Mouse (Mus musculus) CH12.LX (cell line): Measurements from ENCODE around the gene Tial1. TPM values are rescaled to one million over a fixed set of nuclear protein-coding genes. Genes with fewer than 3 reads are reported as not detected.

Experiments
- DNase-seq: peaks from one replicate; pipeline ENCODE4 v3.0.0-alpha.2; 2013; ENCODE audit errors: extremely low read depth
- H3K27ac ChIP-seq: 2 replicates; pipeline ENCODE4 v1.5.1; 2012; ENCODE audit warnings: low read depth, mild to moderate bottlenecking, control low read depth, moderate library complexity; ENCODE audit not compliant: insufficient read depth
- H3K27me3 ChIP-seq: replicated peaks from 2 replicates; pipeline ENCODE3; 2012; ENCODE audit warnings: inconsistent platforms
- H3K36me3 ChIP-seq, 2 experiments: replicated peaks in 1 of 2; 2 replicates each; pipeline versions ENCODE3 to v1.6.1; 2012; ENCODE audit warnings: inconsistent platforms in 1 of 2, low read length in 1 of 2, mild to moderate bottlenecking in 1 of 2, mixed read lengths in 1 of 2, moderate library complexity in 1 of 2; ENCODE audit not compliant: control insufficient read depth in 1 of 2, insufficient read depth in 1 of 2
- H3K4me1 ChIP-seq, 2 experiments: 2 replicates each; pipeline ENCODE4 v1.6.1; 2012; ENCODE audit warnings: inconsistent platforms in 1 of 2, moderate library complexity in 1 of 2; ENCODE audit not compliant: insufficient read depth in 2 of 2, control insufficient read depth in 1 of 2
- H3K4me2 ChIP-seq: 2 replicates; pipeline ENCODE4 v1.6.1; 2012; ENCODE audit warnings: low read depth, mild to moderate bottlenecking, control low read depth; ENCODE audit not compliant: poor library complexity, insufficient read depth, severe bottlenecking
- H3K4me3 ChIP-seq, 3 experiments: fragments of 150-350 bp in 1 of 3; sonication (generic) in 1 of 3; replicated peaks in 1 of 3; 2 replicates each; pipeline versions ENCODE3 to v1.5.1; 2011 to 2012; ENCODE audit warnings: low read depth in 2 of 3, low read length in 2 of 3, mild to moderate bottlenecking in 2 of 3, moderate library complexity in 2 of 3, control low read depth in 1 of 3, improper control_type of control experiment in 1 of 3, inconsistent platforms in 1 of 3, mixed read lengths in 1 of 3; ENCODE audit not compliant: poor library complexity in 1 of 3
- H3K79me2 ChIP-seq: replicated peaks from 2 replicates; pipeline ENCODE4 v1.6.1; 2012; ENCODE audit warnings: mild to moderate bottlenecking, moderate library complexity; ENCODE audit not compliant: control insufficient read depth, poor library complexity, insufficient read depth, severe bottlenecking; ENCODE audit errors: extremely low read depth
- H3K9ac ChIP-seq: 2 replicates; pipeline ENCODE4 v1.6.1; 2012; ENCODE audit warnings: low read depth, mild to moderate bottlenecking, control low read depth, moderate library complexity; ENCODE audit not compliant: insufficient read depth
- H3K9me3 ChIP-seq: replicated peaks from 2 replicates; pipeline ENCODE3; 2012; ENCODE audit warnings: low read length, inconsistent platforms, mixed read lengths
- CHD1 ChIP-seq: IDR thresholded peaks from 2 replicates; pipeline ENCODE4 v1.6.1; 2012; ENCODE audit warnings: low read depth, low read length, improper control_type of control experiment, inconsistent platforms
- CTCF ChIP-seq, 2 experiments: IDR thresholded peaks in 1 of 2; conservative IDR thresholded peaks in 1 of 2; 2 replicates each; pipeline ENCODE4 v1.5.1; 2011 to 2012; ENCODE audit warnings: low read depth in 2 of 2, low read length in 2 of 2, improper control_type of control experiment in 1 of 2, inconsistent platforms in 1 of 2, mild to moderate bottlenecking in 1 of 2, moderate library complexity in 1 of 2
- E2F4 ChIP-seq: IDR thresholded peaks from 2 replicates; pipeline ENCODE4 v1.6.1; 2011; ENCODE audit warnings: low read depth, low read length, improper control_type of control experiment; ENCODE audit not compliant: insufficient replicate concordance
- ELF1 ChIP-seq: IDR thresholded peaks from 2 replicates; pipeline ENCODE4 v1.6.1; 2014; ENCODE audit warnings: low read depth, mild to moderate bottlenecking, inconsistent platforms, low read length, improper control_type of control experiment
- EP300 ChIP-seq: IDR thresholded peaks from 2 replicates; pipeline ENCODE4 v1.6.1; 2011; ENCODE audit warnings: low read length, improper control_type of control experiment
- ETS1 ChIP-seq: conservative IDR thresholded peaks from 2 replicates; pipeline ENCODE4 v1.6.1; 2012; ENCODE audit warnings: low read depth, mild to moderate bottlenecking, inconsistent platforms, low read length, improper control_type of control experiment, moderate library complexity
- IRF4 ChIP-seq: IDR thresholded peaks from 2 replicates; pipeline ENCODE4 v1.6.1; 2014; ENCODE audit warnings: low read depth, mild to moderate bottlenecking, inconsistent platforms, low read length, improper control_type of control experiment
- JUN ChIP-seq: IDR thresholded peaks from 2 replicates; pipeline ENCODE4 v1.6.1; 2011; ENCODE audit warnings: low read depth, mild to moderate bottlenecking, low read length, improper control_type of control experiment, moderate library complexity; ENCODE audit not compliant: insufficient read depth
- JUND ChIP-seq: conservative IDR thresholded peaks from 2 replicates; pipeline ENCODE4 v1.6.1; 2011; ENCODE audit warnings: low read depth, low read length, improper control_type of control experiment
- MAX ChIP-seq: IDR thresholded peaks from 2 replicates; pipeline ENCODE4 v1.6.1; 2011; ENCODE audit warnings: low read length, improper control_type of control experiment
- MAZ ChIP-seq: IDR thresholded peaks from 2 replicates; pipeline ENCODE4 v1.6.1; 2012; ENCODE audit warnings: low read depth, mild to moderate bottlenecking, inconsistent platforms, low read length, improper control_type of control experiment, moderate library complexity
- MXI1 ChIP-seq: IDR thresholded peaks from 2 replicates; pipeline ENCODE4 v1.6.1; 2011; ENCODE audit warnings: mild to moderate bottlenecking, low read depth, low read length, improper control_type of control experiment
- MYC ChIP-seq: IDR thresholded peaks from 2 replicates; pipeline ENCODE4 v1.6.1; 2011; ENCODE audit warnings: low read depth, mild to moderate bottlenecking, improper control_type of control experiment, low read length
- NELFE ChIP-seq: IDR thresholded peaks from 2 replicates; pipeline ENCODE4 v1.6.1; 2011; ENCODE audit warnings: low read depth, low read length, improper control_type of control experiment
- PAX5 ChIP-seq: IDR thresholded peaks from 2 replicates; pipeline ENCODE4 v1.6.1; 2012; ENCODE audit warnings: low read length, inconsistent platforms, mixed read lengths
- POLR2A ChIP-seq: IDR thresholded peaks from 2 replicates; pipeline ENCODE4 v1.6.1; 2011; ENCODE audit warnings: low read depth, mild to moderate bottlenecking, improper control_type of control experiment, low read length
- POLR2AphosphoS2 ChIP-seq: IDR thresholded peaks from 2 replicates; pipeline ENCODE4 v1.6.1; 2011; ENCODE audit warnings: low read depth, low read length, improper control_type of control experiment
- RCOR1 ChIP-seq: conservative IDR thresholded peaks from 2 replicates; pipeline ENCODE4 v1.6.1; 2012; ENCODE audit warnings: low read depth, mild to moderate bottlenecking, inconsistent platforms, low read length, improper control_type of control experiment
- SIN3A ChIP-seq: IDR thresholded peaks from 2 replicates; pipeline ENCODE4 v1.6.1; 2012; ENCODE audit warnings: low read length, improper control_type of control experiment, inconsistent platforms
- SMC3 ChIP-seq: IDR thresholded peaks from 2 replicates; pipeline ENCODE4 v1.6.1; 2011; ENCODE audit warnings: low read depth, low read length, improper control_type of control experiment
- UBTF ChIP-seq: IDR thresholded peaks from 2 replicates; pipeline ENCODE4 v1.6.1; 2012; ENCODE audit warnings: low read depth, mild to moderate bottlenecking, inconsistent platforms, low read length, improper control_type of control experiment, moderate library complexity
- USF1 ChIP-seq: IDR thresholded peaks from 2 replicates; pipeline ENCODE4 v1.6.1; 2014; ENCODE audit warnings: low read depth, mild to moderate bottlenecking, inconsistent platforms, low read length, improper control_type of control experiment
- USF2 ChIP-seq: conservative IDR thresholded peaks from 2 replicates; pipeline ENCODE4 v1.6.1; 2011; ENCODE audit warnings: low read depth, low read length, improper control_type of control experiment
- ZC3H11A ChIP-seq: IDR thresholded peaks from 2 replicates; pipeline ENCODE4 v1.6.1; 2012; ENCODE audit warnings: low read depth, mild to moderate bottlenecking, inconsistent platforms, low read length, improper control_type of control experiment
- ZKSCAN1 ChIP-seq: IDR thresholded peaks from 2 replicates; pipeline ENCODE4 v1.6.1; 2012; ENCODE audit warnings: low read depth, inconsistent platforms, low read length, improper control_type of control experiment, borderline replicate concordance
- ZMIZ1 ChIP-seq: IDR thresholded peaks from 2 replicates; pipeline ENCODE4 v1.6.1; 2012; ENCODE audit warnings: low read depth, mild to moderate bottlenecking, inconsistent platforms, low read length, improper control_type of control experiment
- ZNF384 ChIP-seq: IDR thresholded peaks from 2 replicates; pipeline ENCODE4 v1.6.1; 2012; ENCODE audit warnings: low read depth, low read length, improper control_type of control experiment, inconsistent platforms
- dilution Hi-C: fragments of 300-500 bp; cut with MboI; formaldehyde crosslinking; loops from 2 replicates; pipeline ENCODE4 v1.14.3; 2020; ENCODE audit warnings: low sequenced_read_pairs; ENCODE audit not compliant: extremely low pct_unique_long_range_greater_than_20kb, extremely low pct_ligation_motif_present
- in situ Hi-C: fragments of 300-500 bp; cut with MboI; formaldehyde crosslinking; loops from 3 replicates; pipeline ENCODE4 v1.14.3; 2019; ENCODE audit warnings: low sequenced_read_pairs, low pct_ligation_motif_present, low pct_unique_long_range_greater_than_20kb, mixed read lengths
- polyA plus RNA-seq: library from polyadenylated mRNA; unstranded; fragments of >175 nt; gene quantifications from 2 replicates; pipeline ENCODE4 v1.2.1, GENCODE M21; 2012; ENCODE audit warnings: low read depth; ENCODE audit not compliant: insufficient read length
- total RNA-seq, 2 experiments: library from RNA; depleted of rRNA; stranded (reverse); fragments of 300-350 nt in 1 of 2; fragments of >200 nt in 1 of 2; gene quantifications; 2 replicates each; pipeline ENCODE4 v1.2.3; 2012 to 2014

Gene Tial1
- total and polyA plus RNA-seq, 3 experiments = 43.2 to 101 (median 52.9) TPM

- Histone ChIP-seq H3K4me1 (peaks cover 2 to 17% of the 10 kb centered on the region in 2 experiments; a peak in 3 of 4 replicates), H3K36me3 (peaks cover 33 to 66% of the 10 kb centered on the region in 2 experiments), H3K9me3 (no peaks in the 10 kb centered on the region), H3K4me2 (no peak overlapping the region), H3K27me3 (no peaks in the 10 kb centered on the region), H3K4me3 (no peak overlapping the region), H3K79me2 (peaks cover 21% of the 10 kb centered on the region), H3K9ac (no peak overlapping the region), H3K27ac (no peak overlapping the region)
- dilution Hi-C loops = no loop called here
- TF ChIP-seq E2F4 = no peak
- no peak for TF ChIP-seq ZKSCAN1
- TF ChIP-seq IRF4 = no peak
- TF ChIP-seq POLR2A = no peak
- TF ChIP-seq JUN = no peak
- no peak for TF ChIP-seq MXI1
- TF ChIP-seq USF2 = no peak
- TF ChIP-seq EP300 = no peak
- no peak for TF ChIP-seq MAZ
- no peak for TF ChIP-seq MAX
- no peak for TF ChIP-seq ZMIZ1
- no peak for TF ChIP-seq CTCF (conservative IDR thresholded peaks at IDR 0.05 in 1 of 2, IDR thresholded peaks at IDR 0.05 in 1 of 2; ENCODE audit: low read depth in 2 of 2, low read length in 2 of 2)
- no peak for TF ChIP-seq PAX5
- no peak for TF ChIP-seq MYC
- TF ChIP-seq SMC3 = no peak
- no peak for TF ChIP-seq SIN3A
- TF ChIP-seq ETS1 = no peak
- no peak for TF ChIP-seq POLR2AphosphoS2
- TF ChIP-seq UBTF = no peak
- in situ Hi-C loops = no loop called here
- no peak for DNase-seq
Measured at GRCm38 (mm10) chr7:128452731-128453130, 8.8 kb downstream of the Tial1 start.

GRCm38 (mm10) chr7:128440584-128440983, 20.9 kb downstream of the Tial1 start:
- Histone ChIP-seq H3K27ac (no peak overlapping the region), H3K9ac (no peak overlapping the region), H3K4me3 (no peak overlapping the region), H3K4me2 (no peak overlapping the region)
- no peak for TF ChIP-seq JUND
- TF ChIP-seq NELFE = no peak
- no peak for TF ChIP-seq CHD1
- no peak for TF ChIP-seq USF1
- TF ChIP-seq MAZ = no peak
- TF ChIP-seq POLR2A = no peak
- no peak for TF ChIP-seq ELF1
- TF ChIP-seq ZNF384 = no peak
- TF ChIP-seq ZC3H11A = no peak
- TF ChIP-seq POLR2AphosphoS2 = no peak
- no peak for TF ChIP-seq E2F4
- no peak for TF ChIP-seq RCOR1
- no peak for TF ChIP-seq MYC
- TF ChIP-seq, all 38 proteins: peak for 0
- H3K36me3 ChIP-seq = peaks cover 30 to 58% of the 10 kb centered on the region in 2 experiments
- no peaks in the 10 kb centered on the region for H3K9me3 ChIP-seq
- DNase-seq = no peak
- no peaks in the 10 kb centered on the region for H3K27me3 ChIP-seq
- in situ Hi-C loops = no loop called here
- dilution Hi-C loops = no loop called here
- no peaks in the 10 kb centered on the region for H3K4me1 ChIP-seq
- H3K79me2 ChIP-seq = no peaks in the 10 kb centered on the region
